Mouse (Mus musculus) midbrain, embryonic 16.5 days (tissue): ENCODE results near the gene Bcas3. TPM values are rescaled to one million over a fixed set of nuclear protein-coding genes. Genes with fewer than 3 reads are reported as not detected.

Source experiments
- ATAC-seq: fragments of 200-750 bp; cut with Nextera tagmentation; 2 replicates; pipeline ENCODE4 v1.8.0; 2017; ENCODE audit warnings: moderate TSS enrichment
- H3K27ac ChIP-seq: fragments of 300-500 bp; sonication (generic); 2 replicates; pipeline ENCODE4 v1.5.1; 2014; ENCODE audit warnings: mild to moderate bottlenecking, low read length, mixed read lengths
- H3K27me3 ChIP-seq: fragments of 300-500 bp; sonication (generic); 2 replicates; pipeline ENCODE4 v1.6.1; 2014; ENCODE audit warnings: low read depth, low read length, mixed read lengths; ENCODE audit not compliant: control insufficient read depth, insufficient read depth
- H3K36me3 ChIP-seq: fragments of 300-500 bp; sonication (generic); 2 replicates; pipeline ENCODE4 v1.6.1; 2014; ENCODE audit warnings: mild to moderate bottlenecking, low read length, moderate library complexity, mixed read lengths; ENCODE audit not compliant: control insufficient read depth, insufficient read depth
- H3K4me1 ChIP-seq: fragments of 300-500 bp; sonication (generic); 2 replicates; pipeline ENCODE4 v1.6.1; 2014; ENCODE audit warnings: mild to moderate bottlenecking, low read length, mixed read lengths; ENCODE audit not compliant: control insufficient read depth, insufficient read depth
- H3K4me2 ChIP-seq: fragments of 300-500 bp; sonication (generic); 2 replicates; pipeline ENCODE4 v1.6.1; 2014; ENCODE audit warnings: mild to moderate bottlenecking, low read length, mixed read lengths
- H3K4me3 ChIP-seq: fragments of 300-500 bp; sonication (generic); 2 replicates; pipeline ENCODE4 v1.5.1; 2014; ENCODE audit warnings: low read depth, mild to moderate bottlenecking, low read length, moderate library complexity, mixed read lengths
- H3K9ac ChIP-seq: fragments of 300-500 bp; sonication (generic); 2 replicates; pipeline ENCODE4 v1.6.1; 2014; ENCODE audit warnings: low read depth, low read length, mixed read lengths
- H3K9me3 ChIP-seq: fragments of 300-500 bp; sonication (generic); replicated peaks from 2 replicates; pipeline ENCODE4 v1.6.1; 2014; ENCODE audit warnings: mild to moderate bottlenecking, low read length, mixed read lengths; ENCODE audit not compliant: control insufficient read depth, poor library complexity, severe bottlenecking
- WGBS: fragments of 180-500 bp; shearing (Covaris S2); extraction: QIAGEN DNeasy Blood & Tissue Kit; methylation state at CpG from one replicate; pipeline ENCODE4 v1.1.7; 2014; 5-methylcytosine and 5-hydroxymethylcytosine counted together
- polyA plus RNA-seq: library from polyadenylated mRNA; unstranded; fragments of >200 nt; fragmentation: Nextera tagmentation; extraction: Ambion mirVana; gene quantifications from 2 replicates; pipeline ENCODE4 v1.2.1, GENCODE M21; 2015

Bcas3 gene
- polyA plus RNA-seq, 1 experiment from 2014 or later, result 33.3 TPM

DNA sequence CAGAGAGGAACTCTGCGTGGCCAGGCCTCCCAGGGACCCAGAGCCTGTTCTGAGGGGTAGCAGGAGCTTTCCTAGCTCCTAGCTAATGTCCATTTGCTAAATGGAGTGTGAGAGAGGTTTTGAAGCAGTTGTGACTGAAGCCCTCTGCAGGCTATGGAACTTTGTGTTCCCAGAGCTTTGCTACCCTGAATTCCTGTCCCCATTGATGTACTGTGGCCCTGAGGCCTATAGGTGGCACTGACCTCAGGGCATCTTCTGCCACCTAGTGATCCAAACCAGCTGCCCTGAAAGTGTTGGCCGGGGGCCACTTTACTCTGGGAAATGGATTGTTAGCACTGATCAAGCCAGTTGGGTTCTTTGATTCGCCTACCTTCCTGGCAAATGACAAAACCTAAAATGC, 380.6 kb downstream of the Bcas3 start:
- Histone ChIP-seq H3K9ac (no peak overlapping the region), H3K27ac (no peak overlapping the region), H3K4me3 (no peak overlapping the region), H3K9me3 (no peaks in the 10 kb centered on the region), H3K4me2 (no peak overlapping the region), H3K4me1 (no peaks in the 10 kb centered on the region), H3K36me3 (no peaks in the 10 kb centered on the region), H3K27me3 (no peaks in the 10 kb centered on the region; the same call in 1 of the 2 replicates)
- ATAC-seq, result no peak
- WGBS, result 60% methylated on average over 3 of the region's 3 CpGs

DNA sequence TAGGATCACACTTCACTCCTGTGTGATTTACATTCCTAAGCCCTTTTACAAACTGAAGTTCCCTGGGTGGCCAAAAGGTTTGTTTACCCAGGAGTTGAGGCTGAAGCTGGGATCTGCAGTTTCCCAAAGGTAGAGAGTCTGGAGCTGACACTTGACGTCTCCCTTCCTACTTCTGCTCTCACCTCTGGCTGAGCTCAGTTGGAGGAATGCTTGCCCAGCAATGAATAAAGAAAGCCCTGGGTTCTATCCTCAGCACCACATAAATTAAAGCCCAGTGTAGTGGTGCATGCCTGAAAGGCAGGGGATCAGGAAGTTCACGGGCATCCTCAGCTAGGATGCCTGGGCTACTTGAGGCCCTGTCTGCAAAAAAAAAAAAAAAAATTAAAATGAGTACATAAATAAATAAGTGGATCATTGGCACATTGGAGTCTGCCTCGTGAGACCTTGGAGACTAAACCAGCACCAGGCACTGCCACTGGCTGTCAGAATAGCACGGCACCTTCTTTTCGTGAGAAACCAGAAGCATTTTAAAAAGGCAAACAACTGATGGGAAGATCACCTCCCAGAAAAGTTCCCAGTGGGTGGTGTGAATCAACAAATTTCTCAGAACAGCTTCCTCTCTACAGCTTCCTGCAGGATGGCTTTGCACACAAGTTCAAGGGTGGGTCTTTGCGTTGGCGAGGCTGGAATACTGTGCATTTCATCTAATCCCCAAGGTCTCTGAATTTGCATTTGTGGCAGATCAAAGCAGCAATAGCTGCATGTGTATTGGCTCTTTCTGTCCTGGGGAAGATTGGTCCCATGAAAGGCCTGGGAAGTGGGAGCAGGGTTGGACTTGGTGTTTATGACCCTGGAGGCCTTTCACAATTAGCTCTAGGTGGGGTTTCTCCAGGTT, 381.6 kb downstream of the Bcas3 start:
- H3K4me2 ChIP-seq, result no peak overlapping the region
- no peaks in the 10 kb centered on the region for H3K9me3 ChIP-seq
- ATAC-seq, result no peak
- H3K27me3 ChIP-seq, result no peaks in the 10 kb centered on the region; the same call in 1 of the 2 replicates
- no peak overlapping the region for H3K4me3 ChIP-seq
- H3K4me1 ChIP-seq, result no peaks in the 10 kb centered on the region
- no peaks in the 10 kb centered on the region for H3K36me3 ChIP-seq
- no peak overlapping the region for H3K27ac ChIP-seq
- 40% methylated on average over 7 of the region's 7 CpGs for WGBS
- no peak overlapping the region for H3K9ac ChIP-seq

DNA sequence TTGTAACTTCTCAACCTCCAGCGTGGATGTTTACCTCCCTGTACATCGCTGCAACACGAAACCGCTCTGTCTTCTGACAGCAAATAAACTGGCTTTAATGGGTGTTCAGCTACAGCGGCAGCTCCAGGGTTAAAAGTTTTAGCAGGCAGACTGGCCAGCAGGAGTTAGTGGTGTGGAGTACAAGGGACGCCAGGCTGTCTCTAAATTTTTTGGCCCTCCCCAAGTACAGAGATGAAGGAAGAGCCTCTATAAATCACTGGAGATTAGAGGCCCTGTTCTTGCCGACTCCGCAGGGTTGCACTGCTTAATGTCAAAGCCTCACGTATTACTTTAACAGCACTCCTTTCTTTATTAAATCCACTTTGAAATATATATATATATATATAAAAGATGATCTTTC, 384.3 kb downstream of the Bcas3 start:
- Histone ChIP-seq H3K27me3 (no peaks in the 10 kb centered on the region; the same call in 1 of the 2 replicates), H3K27ac (no peak overlapping the region), H3K9me3 (no peaks in the 10 kb centered on the region), H3K9ac (no peak overlapping the region), H3K4me1 (no peaks in the 10 kb centered on the region), H3K4me2 (no peak overlapping the region), H3K36me3 (no peaks in the 10 kb centered on the region), H3K4me3 (no peak overlapping the region)
- 52% methylated on average over 9 of the region's 9 CpGs for WGBS
- no peak for ATAC-seq

DNA sequence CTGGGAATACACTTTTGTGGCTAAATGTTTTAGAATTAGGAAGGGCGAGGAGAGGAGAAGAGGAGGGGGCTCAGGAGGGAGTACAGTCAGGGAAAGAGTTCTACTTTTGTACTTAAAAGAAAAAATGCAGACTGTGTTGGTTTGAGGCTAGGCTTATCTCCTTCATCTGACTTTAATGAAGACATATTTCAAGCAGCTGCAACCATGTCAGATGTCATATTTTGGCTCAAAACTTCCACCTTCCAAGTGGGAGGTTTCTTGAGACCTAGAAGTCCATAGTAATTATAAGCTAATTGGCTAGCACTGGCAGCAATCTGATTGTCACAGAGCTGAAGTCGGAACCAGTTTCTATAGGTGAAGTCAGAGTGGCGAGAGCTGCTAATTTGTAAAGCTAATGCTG, 384.9 kb downstream of the Bcas3 start:
- no peaks in the 10 kb centered on the region; the same call in 1 of the 2 replicates for H3K27me3 ChIP-seq

DNA sequence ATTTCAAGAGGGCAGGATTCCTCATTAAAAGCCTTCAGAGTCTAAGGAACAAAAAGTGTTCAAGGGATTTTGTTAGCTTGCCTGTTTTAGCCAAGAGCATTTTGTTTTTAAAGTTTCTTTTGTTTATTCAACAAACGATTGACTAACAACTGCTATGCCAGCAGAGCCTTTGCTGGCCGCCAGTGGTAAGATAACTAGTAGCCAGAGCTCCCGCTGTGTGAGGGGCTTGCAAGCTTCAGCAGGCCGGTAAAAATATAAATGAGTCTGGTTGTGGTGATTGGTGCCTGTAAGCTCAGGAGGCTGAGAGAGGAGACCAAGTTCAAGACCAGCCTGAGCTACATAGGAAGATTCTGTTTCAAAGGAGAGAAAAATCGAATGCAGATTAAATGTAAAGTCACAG, 385.6 kb downstream of the Bcas3 start:
- ATAC-seq, result no peak
- Histone ChIP-seq H3K36me3 (no peaks in the 10 kb centered on the region), H3K9me3 (no peaks in the 10 kb centered on the region), H3K4me3 (no peak overlapping the region), H3K27me3 (no peaks in the 10 kb centered on the region; the same call in 1 of the 2 replicates), H3K9ac (no peak overlapping the region), H3K27ac (no peak overlapping the region), H3K4me1 (no peaks in the 10 kb centered on the region), H3K4me2 (no peak overlapping the region)
- WGBS, result 42% methylated on average over 5 of the region's 5 CpGs

More for the DNA sequence above, 384.9 kb downstream of the Bcas3 start:
- 36% methylated on average over 3 of the region's 3 CpGs for WGBS
- Histone ChIP-seq H3K4me1 (no peaks in the 10 kb centered on the region), H3K4me3 (no peak overlapping the region), H3K9ac (no peak overlapping the region), H3K36me3 (no peaks in the 10 kb centered on the region), H3K4me2 (no peak overlapping the region), H3K27ac (no peak overlapping the region), H3K9me3 (no peaks in the 10 kb centered on the region)
- ATAC-seq, result no peak

DNA sequence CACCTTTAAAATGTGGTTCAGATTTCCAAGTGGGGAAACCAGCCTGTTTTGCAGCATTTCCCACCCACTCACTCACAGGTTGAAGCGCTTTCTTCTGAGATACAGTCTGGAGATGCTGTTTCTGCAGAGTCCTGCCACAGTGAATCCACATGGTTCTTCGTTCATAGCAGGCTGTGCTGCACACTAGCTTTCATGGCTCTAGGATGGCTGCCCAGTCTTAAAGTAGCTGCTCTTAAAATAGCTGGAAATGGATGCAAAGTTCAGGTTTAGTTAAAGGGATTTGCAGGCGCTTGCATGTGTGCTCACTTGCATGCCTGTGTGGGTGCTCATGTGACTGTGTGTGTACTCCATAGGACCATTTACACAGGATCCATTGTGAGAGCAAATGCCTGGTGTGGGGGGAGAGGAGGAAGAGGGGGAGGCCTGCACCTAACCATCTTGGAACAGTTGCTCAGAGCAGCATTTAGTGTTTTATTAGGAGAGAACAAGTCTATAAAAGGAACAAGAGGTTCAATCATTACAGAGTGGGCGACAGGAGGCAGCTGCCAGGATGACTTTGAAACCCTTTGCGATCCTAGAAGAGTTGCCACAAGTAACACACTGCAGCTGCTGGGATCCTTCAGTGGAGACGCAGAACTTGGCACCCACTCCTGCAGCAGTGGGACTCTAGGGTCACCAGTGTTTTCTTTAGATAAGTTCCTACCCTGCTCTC, 386.5 kb downstream of the Bcas3 start:
- no peaks in the 10 kb centered on the region for H3K36me3 ChIP-seq
- no peak overlapping the region for H3K27ac ChIP-seq
- no peak overlapping the region for H3K4me2 ChIP-seq
- H3K4me3 ChIP-seq, result no peak overlapping the region
- no peak for ATAC-seq
- WGBS, result 57% methylated on average over 6 of the region's 6 CpGs
- no peaks in the 10 kb centered on the region for H3K27me3 ChIP-seq
- no peaks in the 10 kb centered on the region for H3K4me1 ChIP-seq
- no peak overlapping the region for H3K9ac ChIP-seq
- H3K9me3 ChIP-seq, result no peaks in the 10 kb centered on the region

DNA sequence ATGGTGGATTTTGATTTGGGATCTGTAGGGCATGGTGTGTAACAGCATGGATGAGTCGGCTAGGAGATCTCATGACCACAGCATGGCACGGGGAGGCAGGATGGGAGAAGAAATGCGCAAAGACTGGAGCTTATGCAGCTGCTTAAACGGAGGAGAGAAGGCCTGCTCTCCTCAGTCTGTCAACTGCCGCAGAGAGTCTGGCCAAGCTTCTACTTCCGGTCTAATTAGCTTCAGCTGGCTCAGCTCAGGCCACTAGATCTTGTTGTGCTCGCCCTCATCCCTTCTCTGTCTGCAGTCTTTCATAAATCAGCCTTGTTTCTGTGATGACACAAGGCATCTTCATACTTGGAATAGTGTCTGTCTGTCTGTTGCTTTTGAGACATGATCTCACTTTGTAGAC, 393.4 kb downstream of the Bcas3 start:
- no peak overlapping the region for H3K4me2 ChIP-seq
- no peak overlapping the region for H3K4me3 ChIP-seq
- H3K27me3 ChIP-seq, result no peaks in the 10 kb centered on the region
- ATAC-seq, result no peak
- H3K36me3 ChIP-seq, result no peaks in the 10 kb centered on the region
- H3K27ac ChIP-seq, result no peak overlapping the region
- no peaks in the 10 kb centered on the region for H3K4me1 ChIP-seq
- H3K9ac ChIP-seq, result no peak overlapping the region
- no peaks in the 10 kb centered on the region for H3K9me3 ChIP-seq
- 85% methylated on average over 7 of the region's 7 CpGs for WGBS

DNA sequence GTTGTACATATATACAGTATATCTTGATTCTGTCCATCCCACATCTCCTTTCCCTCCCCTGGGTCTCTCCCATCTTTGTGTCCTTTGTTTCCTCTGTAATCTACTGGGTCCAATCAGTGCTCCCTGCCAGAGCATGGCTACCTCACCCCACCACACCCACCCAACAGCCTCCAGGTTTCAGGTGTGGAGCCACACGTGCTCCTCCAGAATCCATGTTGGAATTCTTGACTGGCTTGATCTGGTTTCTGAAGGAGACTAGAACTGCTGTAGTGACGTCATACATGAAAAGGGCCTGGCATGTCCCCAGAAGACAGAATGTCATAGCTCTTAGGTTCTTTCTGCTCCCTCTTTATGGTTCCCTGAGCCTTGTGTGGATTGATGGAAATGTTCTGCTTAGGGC, 395.9 kb downstream of the Bcas3 start:
- Histone ChIP-seq H3K27ac (no peak overlapping the region), H3K27me3 (no peaks in the 10 kb centered on the region), H3K4me1 (no peaks in the 10 kb centered on the region), H3K4me2 (no peak overlapping the region), H3K36me3 (no peaks in the 10 kb centered on the region), H3K9me3 (no peaks in the 10 kb centered on the region), H3K9ac (no peak overlapping the region), H3K4me3 (no peak overlapping the region)
- ATAC-seq, result no peak
- WGBS, result 90% methylated on average over 2 of the region's 2 CpGs

DNA sequence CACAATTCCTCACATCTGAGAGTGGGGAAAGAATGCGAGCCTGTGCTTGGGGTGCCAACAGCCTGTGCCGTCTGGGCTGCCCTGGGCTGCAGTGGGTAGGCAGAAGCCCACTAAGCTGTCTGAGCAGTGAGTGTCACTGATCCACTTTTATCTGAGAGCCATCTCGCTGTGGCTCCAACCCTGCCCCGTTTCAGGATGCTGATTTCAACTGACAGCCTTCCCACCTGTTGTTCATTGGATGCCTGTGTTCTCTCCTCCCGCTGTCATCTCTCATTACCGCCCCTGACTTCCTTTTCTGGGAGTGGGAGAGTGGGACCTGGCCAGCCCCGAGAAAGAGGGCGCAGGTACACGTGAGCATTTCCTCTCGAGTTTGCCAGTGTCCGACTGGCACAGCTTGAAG, 398.2 kb downstream of the Bcas3 start:
- Histone ChIP-seq H3K27ac (no peak overlapping the region), H3K9ac (no peak overlapping the region), H3K27me3 (no peaks in the 10 kb centered on the region), H3K4me2 (no peak overlapping the region), H3K9me3 (no peaks in the 10 kb centered on the region), H3K4me3 (no peak overlapping the region), H3K36me3 (no peaks in the 10 kb centered on the region), H3K4me1 (no peaks in the 10 kb centered on the region)
- 64% methylated on average over 11 of the region's 11 CpGs for WGBS
- ATAC-seq, result no peak
